In the genomic region with DNA sequence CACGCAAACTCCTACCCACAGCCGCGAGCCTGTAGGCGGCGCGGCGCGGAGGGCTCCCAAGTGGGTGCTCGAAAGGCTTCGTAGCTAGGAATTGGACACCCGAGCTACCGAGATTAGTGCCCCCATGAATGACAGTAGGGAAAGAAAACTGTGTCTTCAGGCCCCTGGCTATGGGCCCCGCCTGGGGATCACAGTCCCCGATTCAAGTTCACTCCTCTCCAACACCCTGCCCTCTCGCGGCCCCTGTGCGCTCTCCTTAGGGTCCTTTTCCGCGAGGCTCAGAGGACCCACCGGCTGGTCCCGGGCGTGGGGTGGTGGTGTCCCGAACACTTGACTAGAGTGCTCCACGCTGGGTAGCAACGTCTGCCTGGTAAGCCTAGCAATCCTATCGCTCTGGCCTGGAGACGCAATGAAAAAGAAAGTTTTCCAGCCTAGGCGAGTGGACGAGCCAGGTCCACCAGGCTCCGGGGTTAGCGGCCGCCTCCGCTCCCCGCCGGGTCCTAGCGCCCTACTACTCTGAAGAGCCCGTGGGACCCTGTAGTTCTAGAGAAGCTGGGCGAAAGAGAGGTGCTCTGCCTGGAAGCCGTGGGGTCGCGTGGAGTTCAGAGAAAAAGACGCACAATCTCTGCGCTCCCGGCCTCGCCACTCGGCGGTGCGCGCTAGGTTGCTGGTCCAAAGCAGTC, we compare ENCODE assay signal across 8 mouse cellular contexts. TPM values are rescaled to one million over a fixed set of nuclear protein-coding genes. Genes with fewer than 3 reads are reported as not detected.
DNase-seq lines count a peak whose midpoint lies in the region; ATAC-seq lines count a peak whose summit lies in the region.

No protein-coding gene starts in this region.

- H3K27ac ChIP-seq in hindbrain, embryonic 12.5 days, result no peak overlapping the region

- DNase-seq in Muller cell, postnatal 12 days (ENCODE audit: inconsistent ontology term), result peak; percentile 90
- DNase-seq in cerebellum, postnatal 10 days, result peak; percentile 78 to 79
- peak; percentile 59 to 71 for DNase-seq in frontal cortex, postnatal 36 days (ENCODE audit: low spot score in 2 of 2)
- peak; percentile 33 to 61 for DNase-seq in layer of hippocampus, postnatal 25 days (ENCODE audit: extremely low spot score in 1 of 2, low spot score in 1 of 2)
- peak; percentile 78 for DNase-seq in lung, postnatal 14 days
- peak; percentile 81 for DNase-seq in ovary, postnatal 36 days (ENCODE audit: low spot score)
- DNase-seq in thymus, postnatal 4 days, result peak; percentile 47

- H3K36me3 ChIP-seq in hindbrain, embryonic 12.5 days, result no peaks in the 10 kb centered on the region

- no peaks in the 10 kb centered on the region for H3K9me3 ChIP-seq in hindbrain, embryonic 12.5 days (replicated peaks)

- H3K4me1 ChIP-seq in hindbrain, embryonic 12.5 days, result peaks cover 26% of the 10 kb centered on the region

- WGBS in hindbrain, embryonic 12.5 days, result under 1% methylated on average over 49 of the region's 49 CpGs

- peak overlapping the region; percentile 45 for H3K4me3 ChIP-seq in hindbrain, embryonic 12.5 days

- peak overlapping the region; percentile 59 for H3K9ac ChIP-seq in hindbrain, embryonic 12.5 days

- peak overlapping the region; percentile 96 for H3K4me2 ChIP-seq in hindbrain, embryonic 12.5 days (replicated peaks)

- H3K27me3 ChIP-seq in hindbrain, embryonic 12.5 days, result peaks cover 77% of the 10 kb centered on the region

- ATAC-seq in hindbrain, embryonic 12.5 days (ENCODE audit: low FRiP score), result peak; percentile 58

RNA-seq across cellular contexts. Expression of a gene that starts 0.9 kb away (rescaled TPM):
- 0.96 and 1.6 TPM in 2 replicates for polyA plus RNA-seq in hindbrain, embryonic 12.5 days (2016; fragmentation: Nextera tagmentation; extraction: Ambion mirVana)
- 10 to 100 TPM; 14.2 to 20.7 TPM for total RNA-seq in layer of hippocampus, postnatal 25 days (2021)
